Mouse (Mus musculus) urinary bladder, postnatal 14 days (tissue): ENCODE data around the gene Zfp318.

Experiments
- DNase-seq: peaks from one replicate; pipeline ENCODE4 v3.0.0; 2021; ENCODE audit warnings: low spot score

Zfp318 gene

DNA sequence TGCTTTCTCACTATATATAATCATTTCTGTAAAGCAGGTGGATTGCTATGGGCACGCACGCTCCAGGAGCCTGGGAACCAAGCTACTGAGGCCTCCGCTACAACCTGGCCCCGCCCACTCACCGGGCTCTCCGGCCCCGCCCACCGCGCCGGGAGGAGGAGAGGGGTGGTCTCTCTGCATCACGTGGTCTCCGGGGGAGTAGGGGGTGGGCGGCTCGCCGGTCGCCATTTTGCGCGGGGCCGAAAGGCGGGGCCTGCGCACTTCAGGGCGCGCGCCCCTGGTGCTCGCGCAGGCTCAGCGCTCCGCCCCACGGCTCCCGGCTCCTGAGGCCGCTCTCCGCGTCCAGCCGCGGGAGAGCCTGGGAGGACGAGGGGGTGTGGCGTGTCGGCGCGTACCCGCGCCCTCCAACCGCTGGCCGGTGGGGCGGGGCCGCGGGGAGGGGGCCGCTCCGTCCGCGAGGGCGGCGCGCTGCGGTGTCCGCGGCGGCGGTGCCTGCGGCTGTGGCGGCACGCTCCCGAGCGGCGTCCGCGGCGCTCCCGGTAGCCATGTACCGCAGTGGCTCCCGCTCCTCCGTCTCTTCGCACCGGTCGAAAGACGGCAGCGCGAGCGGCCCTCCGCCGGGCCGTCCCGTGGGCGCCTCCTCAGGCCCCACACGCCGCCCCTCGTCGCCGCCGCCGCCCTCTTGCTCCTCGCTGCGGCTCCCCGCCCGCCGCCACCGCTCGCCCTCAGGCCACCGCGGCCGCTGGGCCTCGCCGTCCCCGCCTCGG, at the start of gene Zfp318:
Zfp318 (plus strand) TSS at position 438 of the 767 bp plus-strand sequence.
- DNase-seq, result peak; percentile 97

DNA sequence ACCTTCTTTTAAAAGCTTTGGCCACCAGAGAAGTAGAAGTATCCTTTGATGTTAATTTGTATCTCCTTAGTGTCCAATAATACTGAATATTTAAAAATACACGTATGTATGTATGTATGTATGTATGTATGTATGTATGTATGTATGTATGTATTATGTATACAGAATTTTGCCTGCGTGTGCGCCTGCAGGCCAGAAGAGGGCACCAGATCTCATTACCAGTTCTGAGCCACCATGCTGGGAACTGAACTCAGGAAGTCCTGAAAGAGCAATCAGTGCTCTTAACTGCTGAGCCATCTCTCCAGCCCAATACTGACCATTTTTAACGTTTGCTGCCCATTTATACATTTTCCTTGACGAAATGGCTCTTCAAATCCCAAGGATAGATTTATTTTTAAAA, 47.1 kb upstream of the Zfp318 start:
- no peak for DNase-seq

DNA sequence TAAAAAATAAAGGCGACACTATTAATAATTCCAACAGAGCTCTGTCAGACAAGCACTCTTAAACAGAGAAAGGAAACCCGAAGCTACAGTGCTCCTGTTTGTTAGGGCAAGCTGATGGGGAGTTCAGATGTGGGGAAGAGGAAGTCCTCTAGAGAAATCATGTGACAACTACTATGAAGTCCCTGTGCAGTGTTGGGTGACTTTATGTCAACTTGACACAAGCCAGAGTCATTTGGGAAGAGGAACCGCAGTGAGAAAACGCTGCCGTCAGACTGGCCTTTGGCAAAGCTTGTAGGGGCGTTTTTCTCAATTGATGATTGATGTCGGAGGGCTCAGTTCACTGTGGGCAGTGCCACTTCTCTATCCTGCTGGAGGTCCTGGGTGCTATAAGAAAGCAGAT, 42.3 kb upstream of the Zfp318 start:
- DNase-seq, result no peak

DNA sequence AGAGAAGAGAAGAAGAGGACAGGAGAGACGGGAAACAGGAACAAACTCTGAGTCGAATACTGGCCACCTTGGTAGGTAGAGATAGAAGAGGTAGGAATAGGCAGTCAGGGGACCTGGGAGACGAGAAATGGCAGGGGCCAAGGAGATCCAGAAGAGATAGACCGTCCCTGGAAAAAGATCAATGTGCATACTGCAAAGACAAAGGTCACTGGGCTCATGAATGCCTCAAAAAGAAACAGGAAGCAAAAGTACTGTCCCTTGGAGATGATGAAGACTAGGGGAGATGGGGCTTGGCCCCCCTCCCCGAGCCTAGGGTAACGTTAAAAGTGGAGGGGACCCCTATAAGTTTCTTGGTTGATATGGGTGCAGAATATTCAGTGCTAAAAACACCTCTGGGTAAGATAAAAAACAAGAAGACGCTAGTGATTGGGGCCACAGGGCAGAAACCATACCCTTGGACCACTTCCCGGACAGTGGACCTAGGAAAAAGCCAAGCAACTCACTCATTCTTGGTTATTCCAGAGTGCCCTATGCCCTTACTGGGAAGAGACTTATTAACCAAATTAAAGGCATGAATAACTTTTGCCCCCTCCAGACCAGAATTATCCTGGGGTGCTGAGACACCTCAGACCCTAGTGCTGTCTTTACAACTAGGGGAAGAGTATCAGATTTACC, 32.4 kb upstream of the Zfp318 start:
- DNase-seq, result no peak

DNA sequence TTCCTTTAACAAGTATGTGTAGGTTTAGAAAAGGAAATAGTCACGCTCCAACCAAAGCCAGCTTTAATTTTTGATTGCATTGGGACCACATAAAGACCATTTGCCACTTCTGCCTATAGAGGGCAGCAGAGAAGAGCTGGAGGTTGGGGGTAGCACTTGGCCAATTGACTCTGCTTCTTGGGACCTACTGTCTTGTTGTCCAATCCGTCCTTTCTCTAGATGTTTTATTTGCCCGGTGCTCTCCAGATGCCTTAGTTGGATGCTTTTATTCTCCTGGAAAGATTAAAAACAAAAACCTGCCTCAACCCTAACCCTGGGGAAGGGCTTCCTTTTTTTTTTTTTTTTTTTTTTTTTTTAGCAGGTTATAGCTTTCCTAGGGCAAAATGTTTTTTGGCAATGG, 11.7 kb upstream of the Zfp318 start:
- peak; percentile 11 for DNase-seq

DNA sequence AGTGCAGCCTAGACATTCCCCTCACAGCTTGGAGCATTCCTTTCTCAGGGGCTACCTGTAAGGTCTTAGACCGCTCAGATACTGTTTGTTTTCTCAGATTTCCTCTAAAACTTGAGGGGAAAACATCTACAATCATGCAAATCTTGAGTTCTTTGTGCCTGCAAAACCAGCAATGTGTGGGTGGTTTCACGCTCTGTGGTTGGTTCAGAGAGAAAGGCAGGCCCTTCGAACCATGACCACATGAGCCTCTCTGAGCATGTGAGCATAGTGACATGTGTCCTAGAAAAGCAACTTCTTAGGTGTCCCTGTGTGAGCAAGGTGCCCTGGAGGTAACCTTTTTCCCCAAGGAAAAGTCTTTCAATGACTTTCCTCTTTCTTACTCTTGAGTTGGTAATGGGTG, 5.0 kb upstream of the Zfp318 start:
- DNase-seq, result no peak

DNA sequence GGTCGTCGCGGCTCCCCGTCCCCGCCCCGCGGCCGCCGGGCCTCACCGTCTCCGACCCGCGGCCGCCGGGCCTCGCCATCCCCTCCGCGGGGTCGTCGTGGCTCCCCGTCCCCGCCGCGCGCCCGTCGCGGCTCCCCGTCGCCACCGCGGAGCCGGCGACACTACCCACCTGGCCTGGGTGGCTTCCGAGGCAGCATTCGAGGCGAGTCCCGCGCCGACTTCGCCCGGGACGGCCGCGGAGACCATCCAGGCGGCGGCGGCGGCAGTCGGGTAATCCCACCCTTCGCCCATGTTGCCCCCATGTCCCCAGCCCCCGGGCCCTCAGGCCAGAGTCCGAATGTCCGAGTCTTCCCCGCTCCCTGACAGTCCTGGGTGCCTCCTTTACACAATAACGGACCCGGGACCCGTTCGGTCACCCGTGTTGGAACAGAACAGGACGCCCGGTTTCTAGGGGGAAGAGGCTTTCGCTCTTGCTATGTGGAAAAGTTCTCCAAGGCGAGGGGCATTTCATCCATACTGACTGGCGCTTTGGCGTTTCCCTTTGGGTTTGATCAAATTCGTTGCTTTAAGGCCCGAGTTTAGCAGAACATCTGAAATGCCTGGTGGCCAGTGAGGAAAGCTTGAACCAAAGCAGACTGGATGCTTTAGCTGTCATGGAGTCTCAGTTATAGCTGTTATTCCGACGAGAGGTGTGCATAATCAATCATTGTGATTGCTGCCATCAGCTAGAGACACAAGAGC, 700 bp downstream of the Zfp318 start:
- DNase-seq, result peak; percentile 20

DNA sequence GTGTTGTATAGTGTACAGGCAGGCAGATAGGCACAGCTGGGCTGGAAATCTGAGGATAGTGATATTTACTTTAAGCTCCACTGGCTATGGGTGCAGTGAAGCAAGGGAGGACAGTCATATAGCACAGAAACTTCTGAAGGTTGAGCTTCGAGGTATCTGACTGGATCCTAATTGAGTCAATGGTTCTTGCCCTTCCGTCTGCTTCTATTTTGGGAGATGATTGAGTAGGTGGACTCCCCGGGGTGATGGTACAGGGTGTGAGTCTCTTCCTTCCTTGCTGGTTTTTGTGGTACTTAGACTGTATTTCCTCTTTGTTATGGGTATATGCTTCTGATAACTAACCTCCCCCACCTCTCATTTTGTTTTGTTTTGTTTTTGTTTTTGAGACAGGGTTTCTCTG, 4.7 kb downstream of the Zfp318 start:
- DNase-seq, result no peak

DNA sequence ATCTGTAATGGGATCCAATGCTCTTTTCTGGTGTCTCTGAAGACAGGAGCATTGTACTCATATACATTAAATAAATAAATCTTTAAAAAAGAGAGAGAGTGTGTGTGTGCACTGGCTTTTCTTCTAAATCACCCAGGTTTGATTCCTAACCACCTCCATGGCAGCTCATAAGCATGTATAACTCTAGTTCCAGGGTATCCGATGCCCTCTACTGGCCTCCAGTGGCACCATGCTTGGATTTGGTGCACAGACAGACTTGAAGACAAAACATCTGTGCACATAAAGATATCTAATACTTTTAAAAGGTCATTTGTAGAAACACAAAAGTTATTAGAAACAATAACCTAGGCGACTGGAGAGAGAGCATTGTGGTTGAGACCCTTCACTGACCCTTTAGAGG, 9.5 kb downstream of the Zfp318 start:
- DNase-seq, result peak; percentile 35

DNA sequence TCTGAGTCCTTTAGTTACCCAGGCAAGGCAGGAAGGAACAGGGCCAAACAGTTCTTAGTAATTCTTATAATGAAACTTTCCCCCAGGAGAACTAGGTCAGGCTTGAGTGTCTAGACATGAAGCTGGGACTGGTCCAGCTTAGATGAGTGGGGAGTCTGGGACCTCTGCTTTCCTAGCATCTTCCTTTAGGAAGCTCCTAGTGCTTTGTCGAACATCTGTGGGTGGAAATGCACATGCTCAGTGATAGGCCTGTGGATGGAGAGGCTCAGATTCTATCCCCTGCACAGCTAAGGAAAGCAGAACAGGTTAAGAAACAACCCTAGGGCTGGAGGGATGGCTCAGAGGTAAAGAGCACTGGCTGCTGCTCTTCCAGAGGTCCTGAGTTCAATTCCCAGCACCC, 11.1 kb downstream of the Zfp318 start:
- DNase-seq, result no peak

DNA sequence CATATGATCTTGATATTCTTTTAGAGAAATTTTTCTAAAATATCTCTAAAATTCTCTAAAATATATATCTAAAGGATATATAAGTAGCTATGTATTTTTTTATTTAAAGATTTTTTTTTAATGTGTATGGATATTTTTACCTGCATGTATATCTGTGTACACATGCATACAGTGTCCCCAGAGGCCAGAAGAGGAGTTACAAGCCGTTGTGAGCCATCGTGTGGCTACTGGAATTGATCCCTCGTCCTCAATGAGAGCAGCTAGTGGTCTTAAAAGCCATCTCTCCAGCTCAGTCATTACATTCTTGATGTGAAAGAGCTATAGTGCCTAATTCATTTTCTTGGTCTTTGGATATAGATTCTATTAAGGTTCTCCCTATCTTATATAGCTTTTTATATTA, 24.9 kb downstream of the Zfp318 start:
- DNase-seq, result no peak

DNA sequence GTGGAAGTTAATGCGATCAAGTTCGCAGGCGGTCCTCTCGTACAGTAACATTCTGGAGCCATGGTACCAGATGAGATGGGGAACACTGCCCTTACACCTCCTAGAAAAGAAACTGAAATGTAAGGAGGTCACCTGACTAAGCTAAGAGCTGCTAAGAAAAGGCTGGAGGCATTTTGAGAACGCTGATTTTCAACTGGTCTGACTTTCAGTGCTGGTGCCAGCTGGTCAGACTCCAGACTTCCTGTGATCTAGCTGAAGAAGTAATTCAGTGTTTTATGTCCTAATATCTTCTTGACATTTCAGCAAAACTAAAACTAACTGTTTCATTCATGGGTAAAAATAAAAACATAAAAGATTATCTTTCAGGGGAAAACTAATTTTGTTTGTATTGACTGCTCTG, 35.1 kb downstream of the Zfp318 start:
- DNase-seq, result no peak

DNA sequence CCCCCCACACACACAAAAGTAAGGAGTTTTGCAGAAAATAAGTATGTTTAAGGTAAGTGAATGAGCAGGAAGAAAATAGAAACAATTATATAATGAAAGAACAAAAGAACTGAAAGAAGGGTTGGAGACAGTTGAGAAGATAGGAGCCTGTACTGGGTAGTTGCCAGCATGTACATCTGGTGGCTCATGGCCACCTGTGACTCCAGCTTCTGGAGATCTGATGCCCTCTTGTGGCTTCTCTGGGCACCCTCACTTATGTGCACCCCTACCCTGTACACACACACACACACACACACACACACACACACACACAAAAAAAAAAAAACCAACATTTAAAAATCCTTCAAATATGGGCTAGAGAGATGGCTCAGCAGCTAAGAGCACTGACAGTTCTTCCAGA, 36.2 kb downstream of the Zfp318 start:
- no peak for DNase-seq

DNA sequence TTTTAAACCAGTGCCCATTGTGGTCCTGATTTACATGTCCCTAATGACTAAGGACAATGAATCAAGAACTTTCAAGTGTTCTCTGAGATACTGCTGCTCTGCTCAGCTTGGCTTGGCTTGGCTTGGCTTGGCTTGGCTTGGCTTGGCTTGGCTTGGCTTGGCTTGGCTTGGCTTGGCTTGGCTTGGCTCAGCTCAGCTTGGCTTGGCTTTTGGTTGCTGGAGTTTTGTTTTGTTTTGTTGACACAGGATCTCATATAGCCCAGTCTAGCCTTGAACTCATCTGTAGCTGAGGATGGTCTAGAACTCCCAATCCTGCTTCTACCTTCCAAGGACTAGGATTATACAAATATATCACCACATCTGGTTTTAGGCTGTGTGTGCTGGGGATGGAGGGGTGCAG, 43.0 kb downstream of the Zfp318 start:
- no peak for DNase-seq

DNA sequence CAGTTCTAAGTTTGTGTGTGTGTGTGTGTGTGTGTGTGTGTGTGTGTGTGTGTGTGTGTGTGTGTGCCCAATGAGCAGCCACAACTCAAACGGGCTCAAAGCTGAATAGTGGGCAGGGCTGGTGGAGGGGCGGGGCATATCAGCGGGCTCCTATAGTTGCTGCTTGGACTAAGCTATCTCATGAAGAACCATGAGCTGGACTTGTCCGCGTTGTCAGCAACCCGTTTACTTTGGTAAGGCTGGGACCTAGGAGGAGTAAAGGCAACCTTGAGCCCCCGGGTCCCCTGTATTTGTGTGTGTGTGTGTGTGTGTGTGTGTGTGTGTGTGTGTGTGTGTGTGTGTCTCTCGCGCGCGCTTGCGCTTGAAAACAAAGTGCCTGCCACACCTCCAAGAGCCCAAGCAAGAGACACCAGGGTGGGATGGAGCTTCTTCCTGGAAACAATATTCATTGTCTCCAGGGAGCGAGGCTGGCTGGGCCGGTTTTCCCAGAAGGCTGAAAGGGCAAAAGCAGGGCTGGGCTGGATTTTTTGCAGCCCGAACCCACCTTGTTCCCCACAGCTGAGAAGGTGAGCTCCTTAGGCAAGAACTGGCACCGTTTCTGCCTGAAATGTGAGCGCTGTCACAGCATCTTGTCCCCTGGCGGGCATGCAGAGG, 45.4 kb downstream of the Zfp318 start, which contains the start of gene Crip3:
Crip3 (plus strand) TSS at position 166 of the 654 bp plus-strand sequence.
- DNase-seq, result no peak

DNA sequence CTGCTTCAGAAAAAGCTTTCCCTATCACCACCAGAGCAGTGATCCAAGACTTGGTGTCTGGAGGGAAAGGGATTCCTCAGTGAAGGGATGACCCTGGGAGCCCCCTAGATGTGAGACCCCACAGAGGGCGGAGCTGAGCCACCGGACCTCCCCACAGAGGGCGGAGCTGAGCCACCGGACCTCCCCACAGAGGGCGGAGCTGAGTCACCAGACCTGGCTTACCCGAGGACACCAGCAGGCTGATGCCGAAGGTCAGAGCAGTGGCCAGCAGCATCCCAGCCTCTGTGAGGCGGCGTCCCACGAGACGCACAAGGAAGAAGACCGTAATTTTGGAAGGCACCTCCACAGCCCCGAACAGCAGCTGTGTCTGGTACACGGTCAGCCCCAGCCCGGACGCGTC, 50.1 kb downstream of the Zfp318 start:
- DNase-seq, result no peak

DNA sequence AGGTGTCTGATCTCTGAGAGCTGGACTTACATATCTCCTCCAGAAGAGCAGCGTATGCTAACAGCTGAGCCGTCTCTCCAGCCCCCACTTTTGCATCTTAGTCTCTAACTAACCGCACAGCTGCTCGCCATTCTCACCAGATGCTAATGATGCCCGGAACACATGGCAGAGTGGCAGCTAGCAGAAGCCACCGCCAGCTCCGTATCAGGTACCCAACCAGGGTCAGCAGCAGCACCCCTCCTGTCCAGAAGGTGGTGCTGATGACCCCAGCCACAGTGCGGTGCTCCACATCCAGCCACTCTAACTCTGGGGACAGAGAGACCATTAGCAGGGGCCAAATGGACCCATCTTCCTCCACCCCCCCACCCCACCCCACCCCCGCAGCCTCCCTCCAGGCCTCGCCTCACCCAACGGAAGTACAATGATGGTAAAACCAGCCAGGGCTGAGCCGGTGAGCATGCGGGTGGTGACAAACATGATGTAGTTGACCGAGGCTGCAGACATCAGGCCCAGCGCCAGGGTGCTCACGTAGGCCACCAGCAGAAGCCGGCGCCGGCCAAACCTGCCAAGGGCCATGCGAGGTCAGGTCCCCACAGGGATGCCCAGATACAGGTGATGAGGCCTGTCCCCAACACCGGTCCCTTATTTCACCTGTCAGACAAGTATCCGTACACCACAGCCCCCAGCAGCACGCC, 53.3 kb downstream of the Zfp318 start:
- DNase-seq, result peak; percentile 36

DNA sequence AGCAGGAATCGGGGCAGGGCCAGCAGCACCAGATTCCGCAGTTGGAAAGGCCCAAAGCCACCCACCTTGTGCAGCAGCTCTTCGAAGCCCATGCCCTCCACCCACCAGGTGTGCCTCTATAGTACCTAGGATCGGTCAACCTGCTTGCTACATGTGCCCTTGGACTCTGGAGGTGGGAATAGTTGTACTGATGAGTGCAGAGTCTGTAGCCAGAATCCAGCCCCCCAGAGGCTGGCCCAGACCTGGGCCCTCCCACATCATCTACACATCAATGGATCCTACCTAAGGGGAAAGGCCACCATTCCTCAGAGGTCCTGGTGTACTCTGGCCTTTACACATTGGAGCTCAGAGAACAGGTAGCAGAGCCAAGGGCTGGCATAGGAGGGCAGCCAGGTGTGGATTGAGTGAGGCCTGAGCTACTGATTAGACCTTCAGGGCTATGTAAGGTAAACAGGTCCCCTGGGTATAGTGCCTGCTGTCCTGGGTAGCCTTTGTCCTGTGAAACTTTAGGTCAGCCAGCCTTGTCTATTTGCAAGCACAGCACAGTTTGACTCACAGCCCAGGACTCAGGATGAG, 54.9 kb downstream of the Zfp318 start, which contains the start of gene Slc22a7:
Slc22a7 (minus strand) TSS at position 160 of the 576 bp plus-strand sequence.
- DNase-seq, result no peak

DNA sequence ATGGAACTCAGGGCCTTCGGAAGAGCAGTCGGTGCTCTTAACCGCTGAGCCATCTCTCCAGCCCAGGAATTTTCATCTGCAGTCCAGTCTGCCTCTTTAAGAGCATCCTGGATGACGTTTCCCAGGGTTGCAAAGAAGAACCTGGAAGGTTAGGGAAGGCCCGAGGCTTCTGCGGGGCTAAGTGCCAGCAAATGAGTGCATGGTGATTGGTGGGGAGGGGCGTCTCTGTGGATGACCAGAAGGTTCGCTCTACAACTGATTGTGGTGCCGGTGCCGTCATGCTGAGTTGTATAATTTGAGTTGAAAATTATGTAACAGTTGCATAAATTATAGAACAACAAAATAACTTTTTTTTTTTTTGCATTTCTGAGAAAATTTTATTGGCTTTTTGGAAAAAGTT, 55.6 kb downstream of the Zfp318 start:
- DNase-seq, result no peak

DNA sequence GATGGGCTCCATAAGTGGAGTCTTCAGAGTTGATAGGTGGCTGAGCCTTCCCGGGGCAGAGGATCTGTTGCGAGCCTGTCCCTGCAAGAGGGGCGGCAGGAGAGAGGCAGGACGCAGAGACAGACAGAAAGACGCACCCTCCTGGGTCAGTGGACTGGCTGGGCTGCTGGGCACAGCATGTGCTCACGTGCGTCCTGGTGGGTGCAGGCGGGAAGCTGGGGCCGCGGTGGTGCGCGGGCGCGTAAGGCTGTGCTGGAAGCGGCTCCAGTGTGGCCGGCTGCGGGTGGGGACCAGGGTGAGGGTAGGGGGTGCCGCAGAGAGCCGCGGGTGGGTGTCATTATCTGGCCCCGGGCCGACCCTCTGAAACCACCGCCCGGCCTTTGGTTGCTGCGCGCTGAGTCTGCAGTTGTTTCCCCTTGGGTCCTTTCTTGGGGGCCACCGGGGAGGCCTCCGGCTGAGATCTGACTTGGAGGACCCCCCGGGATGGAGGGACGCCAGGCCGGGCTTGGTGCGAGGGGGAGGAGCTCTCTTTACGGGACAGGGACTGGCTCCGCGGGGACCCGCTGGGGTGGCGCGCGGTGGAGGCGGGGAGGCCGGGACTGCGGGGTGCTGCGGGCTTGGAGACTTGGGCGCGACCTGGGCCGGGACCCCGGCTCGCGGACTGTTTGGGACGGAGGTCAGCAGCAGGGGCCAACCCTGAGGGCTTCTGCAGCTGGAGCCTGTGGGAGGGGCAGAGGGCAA, 61.5 kb downstream of the Zfp318 start:
- DNase-seq, result no peak

DNA sequence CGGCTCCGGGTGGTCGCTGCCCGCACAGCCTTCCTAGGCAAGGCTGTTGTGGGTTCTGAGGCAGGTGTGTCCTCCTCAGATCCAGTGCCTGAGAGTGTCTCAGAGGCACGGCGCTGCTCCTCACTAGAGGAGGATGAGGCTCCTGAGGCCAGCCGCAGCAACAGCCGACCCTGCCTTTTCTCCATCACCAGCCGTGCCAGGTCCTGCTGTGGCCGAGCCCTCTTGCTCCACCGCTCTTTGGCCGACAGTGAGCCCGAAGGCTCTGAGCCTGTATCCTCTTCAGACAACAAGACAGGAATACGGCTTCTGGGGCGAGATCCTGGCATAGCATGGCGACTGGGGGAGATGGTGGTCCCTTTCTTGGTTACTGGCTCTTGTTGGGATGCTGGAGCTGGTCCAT, 62.7 kb downstream of the Zfp318 start:
- DNase-seq, result no peak
